Mouse (Mus musculus): ENCODE results near the gene Hnrnph2. TPM values are rescaled to one million over a fixed set of nuclear protein-coding genes. Genes with fewer than 3 reads are reported as not detected.

Hnrnph2 gene
- polyA plus RNA-seq, 1 experiment from 2014 or later: 174 TPM

Other genes starting within 250 kb of the Hnrnph2 start
- gene Drp2, start 196.6 kb upstream of the Hnrnph2 start, polyA plus RNA-seq (2015; fragmentation: Nextera tagmentation; extraction: Ambion mirVana): 14.2 and 16.8 TPM in 2 replicates
- not detected in 2 replicates for gene Taf7l, start 124.7 kb upstream of the Hnrnph2 start, polyA plus RNA-seq (2015; fragmentation: Nextera tagmentation; extraction: Ambion mirVana)
- gene Timm8a1, start 59.3 kb upstream of the Hnrnph2 start, polyA plus RNA-seq (2015; fragmentation: Nextera tagmentation; extraction: Ambion mirVana): 46.8 and 46.9 TPM in 2 replicates
- 0.28 and 0.45 TPM in 2 replicates for gene Btk, start 17.6 kb upstream of the Hnrnph2 start, polyA plus RNA-seq (2015; fragmentation: Nextera tagmentation; extraction: Ambion mirVana)
- gene Rpl36a, start 15.5 kb upstream of the Hnrnph2 start, polyA plus RNA-seq (2015; fragmentation: Nextera tagmentation; extraction: Ambion mirVana): 220 and 235 TPM in 2 replicates
- 2.9 and 3.4 TPM in 2 replicates for gene Gla, start 54 bp upstream of the Hnrnph2 start, polyA plus RNA-seq (2015; fragmentation: Nextera tagmentation; extraction: Ambion mirVana)
- 7.3 and 7.8 TPM in 2 replicates for gene Armcx4, start 85.3 kb downstream of the Hnrnph2 start, polyA plus RNA-seq (2015; fragmentation: Nextera tagmentation; extraction: Ambion mirVana)
- 71.0 and 73.6 TPM in 2 replicates for gene Armcx1, start 116.8 kb downstream of the Hnrnph2 start, polyA plus RNA-seq (2015; fragmentation: Nextera tagmentation; extraction: Ambion mirVana)
- gene Armcx6, start 150.2 kb downstream of the Hnrnph2 start, polyA plus RNA-seq (2015; fragmentation: Nextera tagmentation; extraction: Ambion mirVana): 30.2 and 33.2 TPM in 2 replicates
- 77.1 and 80.7 TPM in 2 replicates for gene Armcx3, start 155.4 kb downstream of the Hnrnph2 start, polyA plus RNA-seq (2015; fragmentation: Nextera tagmentation; extraction: Ambion mirVana)
- 70.6 and 75.7 TPM in 2 replicates for gene Armcx2, start 208.0 kb downstream of the Hnrnph2 start, polyA plus RNA-seq (2015; fragmentation: Nextera tagmentation; extraction: Ambion mirVana)